Mouse (Mus musculus) left cerebral cortex, adult 9 months (tissue): Measurements from ENCODE around the gene Tec.

ENCODE experiments used
- DNase-seq, 2 experiments: peaks; one replicate each; pipeline ENCODE4 v3.0.0; 2022; ENCODE audit warnings: low spot score in 2 of 2

The Tec gene

GRCm38 (mm10) chr5:72891534-72891933 is 23.3 kb upstream of the Tec start:
- peak in 1 of 2 experiments; percentile 39 for DNase-seq

GRCm38 (mm10) chr5:72888260-72888659 is 20.0 kb upstream of the Tec start:
- DNase-seq, result no peak

- DNase-seq, result no peak
Observed at GRCm38 (mm10) chr5:72886458-72887222, 18.4 kb upstream of the Tec start.

- DNase-seq, result no peak
Observed at GRCm38 (mm10) chr5:72883706-72884105, 15.4 kb upstream of the Tec start.

GRCm38 (mm10) chr5:72882412-72882765 is 14.1 kb upstream of the Tec start:
- DNase-seq, result no peak

- DNase-seq, result no peak
Observed at GRCm38 (mm10) chr5:72881748-72882411, 13.6 kb upstream of the Tec start.

- no peak for DNase-seq
Observed at GRCm38 (mm10) chr5:72879736-72880135, 11.5 kb upstream of the Tec start.

GRCm38 (mm10) chr5:72871114-72871513 is 2.8 kb upstream of the Tec start:
- DNase-seq, result no peak

- DNase-seq, result no peak
Observed at GRCm38 (mm10) chr5:72869779-72870608, 1.7 kb upstream of the Tec start.

GRCm38 (mm10) chr5:72867036-72867672 is 1.1 kb downstream of the Tec start:
- no peak for DNase-seq

GRCm38 (mm10) chr5:72866260-72866905 is 1.9 kb downstream of the Tec start:
- no peak for DNase-seq

- DNase-seq, result no peak
Observed at GRCm38 (mm10) chr5:72864654-72865178, 3.6 kb downstream of the Tec start.

GRCm38 (mm10) chr5:72863166-72863565 is 5.1 kb downstream of the Tec start:
- DNase-seq, result no peak

GRCm38 (mm10) chr5:72861726-72862385 is 6.4 kb downstream of the Tec start:
- no peak for DNase-seq

GRCm38 (mm10) chr5:72860899-72861298 is 7.4 kb downstream of the Tec start:
- DNase-seq, result no peak

- no peak for DNase-seq
Observed at GRCm38 (mm10) chr5:72858306-72858705, 10.0 kb downstream of the Tec start.

GRCm38 (mm10) chr5:72857756-72858155 is 10.5 kb downstream of the Tec start:
- no peak for DNase-seq

- DNase-seq, result no peak
Observed at GRCm38 (mm10) chr5:72856255-72856878, 11.9 kb downstream of the Tec start.

GRCm38 (mm10) chr5:72855685-72856124 is 12.6 kb downstream of the Tec start:
- peak; percentile 78 to 90 for DNase-seq
